Mouse (Mus musculus): ENCODE measurements around the gene Prkce. TPM values are rescaled to one million over a fixed set of nuclear protein-coding genes. Genes with fewer than 3 reads are reported as not detected.

Gene Prkce
- total RNA-seq, 1 experiment, result 1.7 TPM

- Histone ChIP-seq H3K9me3 (ENCODE audit: control insufficient read depth, insufficient read depth, low read depth, low read length) (no peaks in the 10 kb centered on the region), H3K27ac (ENCODE audit: insufficient read depth, low read depth, low read length, poor library complexity, severe bottlenecking) (no peak overlapping the region), H3K4me1 (ENCODE audit: control insufficient read depth in 2 of 2, insufficient read depth in 2 of 2, low read length in 2 of 2, poor library complexity in 1 of 2) (no peaks in the 10 kb centered on the region), H3K4me3 (ENCODE audit: insufficient read depth in 1 of 2, low read depth in 1 of 2, low read length in 2 of 2, poor library complexity in 1 of 2, severe bottlenecking in 1 of 2) (no peak overlapping the region), H3K9ac (ENCODE audit: insufficient read depth, low read depth, low read length, poor library complexity, severe bottlenecking) (no peak overlapping the region), H3K36me3 (ENCODE audit: control insufficient read depth, insufficient read depth, low read length, poor library complexity, severe bottlenecking) (no peaks in the 10 kb centered on the region)
- DNase-seq (ENCODE audit: low read depth, low spot score), result no peak
- TF ChIP-seq ZNF384 (IDR thresholded peaks at IDR 0.05; ENCODE audit: low read depth, low read length), result no peak
- no peak for TF ChIP-seq CHD2 (IDR thresholded peaks at IDR 0.05; ENCODE audit: low read depth, low read length)
- no peak for TF ChIP-seq HCFC1 (IDR thresholded peaks at IDR 0.05; ENCODE audit: borderline replicate concordance, insufficient read depth, low read length)
- no peak for TF ChIP-seq MAFK (IDR thresholded peaks at IDR 0.05; ENCODE audit: insufficient read depth, low read depth, low read length)
- no peak for TF ChIP-seq ZC3H11A (IDR thresholded peaks at IDR 0.05; ENCODE audit: borderline replicate concordance, low read depth, low read length)
- in situ Hi-C loops (cut with MboI; ENCODE audit: low sequenced_read_pairs in 2 of 2, unreplicated experiment in 2 of 2), result no loop called here
Observed at GRCm38 (mm10) chr17:86572576-86572975, 405.0 kb downstream of the Prkce start.

GRCm38 (mm10) chr17:86573596-86574248, 406.1 kb downstream of the Prkce start:
- no peak overlapping the region for H3K27ac ChIP-seq (ENCODE audit: insufficient read depth, low read depth, low read length, poor library complexity, severe bottlenecking)
- no peaks in the 10 kb centered on the region for H3K4me1 ChIP-seq (ENCODE audit: control insufficient read depth in 2 of 2, insufficient read depth in 2 of 2, low read length in 2 of 2, poor library complexity in 1 of 2)
- in situ Hi-C loops (cut with MboI; ENCODE audit: low sequenced_read_pairs in 2 of 2, unreplicated experiment in 2 of 2), result no loop called here
- DNase-seq (ENCODE audit: low read depth, low spot score), result no peak
- H3K9me3 ChIP-seq (ENCODE audit: control insufficient read depth, insufficient read depth, low read depth, low read length), result no peaks in the 10 kb centered on the region
- no peak overlapping the region for H3K4me3 ChIP-seq (ENCODE audit: insufficient read depth in 1 of 2, low read depth in 1 of 2, low read length in 2 of 2, poor library complexity in 1 of 2, severe bottlenecking in 1 of 2)
- H3K36me3 ChIP-seq (ENCODE audit: control insufficient read depth, insufficient read depth, low read length, poor library complexity, severe bottlenecking), result no peaks in the 10 kb centered on the region
- H3K9ac ChIP-seq (ENCODE audit: insufficient read depth, low read depth, low read length, poor library complexity, severe bottlenecking), result no peak overlapping the region
- TF ChIP-seq HCFC1 (IDR thresholded peaks at IDR 0.05; ENCODE audit: borderline replicate concordance, insufficient read depth, low read length) (no peak), CHD2 (IDR thresholded peaks at IDR 0.05; ENCODE audit: low read depth, low read length) (no peak), MAFK (IDR thresholded peaks at IDR 0.05; ENCODE audit: insufficient read depth, low read depth, low read length) (no peak), ZC3H11A (IDR thresholded peaks at IDR 0.05; ENCODE audit: borderline replicate concordance, low read depth, low read length) (no peak), ZNF384 (IDR thresholded peaks at IDR 0.05; ENCODE audit: low read depth, low read length) (no peak)

GRCm38 (mm10) chr17:86580724-86581123, 413.1 kb downstream of the Prkce start:
- no peak for DNase-seq (ENCODE audit: low read depth, low spot score)
- Histone ChIP-seq H3K9ac (ENCODE audit: insufficient read depth, low read depth, low read length, poor library complexity, severe bottlenecking) (no peak overlapping the region), H3K36me3 (ENCODE audit: control insufficient read depth, insufficient read depth, low read length, poor library complexity, severe bottlenecking) (no peaks in the 10 kb centered on the region), H3K27ac (ENCODE audit: insufficient read depth, low read depth, low read length, poor library complexity, severe bottlenecking) (no peak overlapping the region), H3K4me3 (ENCODE audit: insufficient read depth in 1 of 2, low read depth in 1 of 2, low read length in 2 of 2, poor library complexity in 1 of 2, severe bottlenecking in 1 of 2) (no peak overlapping the region), H3K9me3 (ENCODE audit: control insufficient read depth, insufficient read depth, low read depth, low read length) (no peaks in the 10 kb centered on the region), H3K4me1 (ENCODE audit: control insufficient read depth in 2 of 2, insufficient read depth in 2 of 2, low read length in 2 of 2, poor library complexity in 1 of 2) (no peaks in the 10 kb centered on the region)
- TF ChIP-seq CHD2 (IDR thresholded peaks at IDR 0.05; ENCODE audit: low read depth, low read length), result no peak
- no peak for TF ChIP-seq HCFC1 (IDR thresholded peaks at IDR 0.05; ENCODE audit: borderline replicate concordance, insufficient read depth, low read length)
- no peak for TF ChIP-seq ZC3H11A (IDR thresholded peaks at IDR 0.05; ENCODE audit: borderline replicate concordance, low read depth, low read length)
- no peak for TF ChIP-seq ZNF384 (IDR thresholded peaks at IDR 0.05; ENCODE audit: low read depth, low read length)
- TF ChIP-seq MAFK (IDR thresholded peaks at IDR 0.05; ENCODE audit: insufficient read depth, low read depth, low read length), result no peak
- in situ Hi-C loops (cut with MboI; ENCODE audit: low sequenced_read_pairs in 2 of 2, unreplicated experiment in 2 of 2), result no loop called here

- in situ Hi-C loops (cut with MboI; ENCODE audit: low sequenced_read_pairs in 2 of 2, unreplicated experiment in 2 of 2), result no loop called here
- Histone ChIP-seq H3K4me1 (ENCODE audit: control insufficient read depth in 2 of 2, insufficient read depth in 2 of 2, low read length in 2 of 2, poor library complexity in 1 of 2) (no peaks in the 10 kb centered on the region), H3K9ac (ENCODE audit: insufficient read depth, low read depth, low read length, poor library complexity, severe bottlenecking) (no peak overlapping the region), H3K36me3 (ENCODE audit: control insufficient read depth, insufficient read depth, low read length, poor library complexity, severe bottlenecking) (no peaks in the 10 kb centered on the region), H3K27ac (ENCODE audit: insufficient read depth, low read depth, low read length, poor library complexity, severe bottlenecking) (no peak overlapping the region), H3K9me3 (ENCODE audit: control insufficient read depth, insufficient read depth, low read depth, low read length) (no peaks in the 10 kb centered on the region), H3K4me3 (ENCODE audit: insufficient read depth in 1 of 2, low read depth in 1 of 2, low read length in 2 of 2, poor library complexity in 1 of 2, severe bottlenecking in 1 of 2) (no peak overlapping the region)
- no peak for DNase-seq (ENCODE audit: low read depth, low spot score)
- TF ChIP-seq ZNF384 (IDR thresholded peaks at IDR 0.05; ENCODE audit: low read depth, low read length) (no peak), CHD2 (IDR thresholded peaks at IDR 0.05; ENCODE audit: low read depth, low read length) (no peak), MAFK (IDR thresholded peaks at IDR 0.05; ENCODE audit: insufficient read depth, low read depth, low read length) (no peak), ZC3H11A (IDR thresholded peaks at IDR 0.05; ENCODE audit: borderline replicate concordance, low read depth, low read length) (no peak), HCFC1 (IDR thresholded peaks at IDR 0.05; ENCODE audit: borderline replicate concordance, insufficient read depth, low read length) (no peak)
Observed at GRCm38 (mm10) chr17:86582341-86582740, 414.8 kb downstream of the Prkce start.
